Mouse (Mus musculus) NIH3T3 (cell line): Measurements from ENCODE around the gene 1110065P20Rik.

Source experiments
- DNase-seq: peaks from one replicate; pipeline ENCODE4 v3.0.0-alpha.2; 2012; ENCODE audit warnings: low read depth

The 1110065P20Rik gene

GRCm38 (mm10) chr4:124840998-124841397 is 10.0 kb downstream of the 1110065P20Rik start:
- peak; percentile 38 for DNase-seq

- DNase-seq: no peak
Measured at GRCm38 (mm10) chr4:124838035-124838700, 12.8 kb downstream of the 1110065P20Rik start.

GRCm38 (mm10) chr4:124832796-124833195 is 18.2 kb downstream of the 1110065P20Rik start:
- no peak for DNase-seq

GRCm38 (mm10) chr4:124829671-124830070 is 21.3 kb downstream of the 1110065P20Rik start:
- peak; percentile 65 for DNase-seq

GRCm38 (mm10) chr4:124825371-124825965 is 25.5 kb downstream of the 1110065P20Rik start:
- no peak for DNase-seq

GRCm38 (mm10) chr4:124824967-124825366 is 26.0 kb downstream of the 1110065P20Rik start:
- DNase-seq: no peak

GRCm38 (mm10) chr4:124818832-124819231 is 32.2 kb downstream of the 1110065P20Rik start:
- DNase-seq: no peak

GRCm38 (mm10) chr4:124817803-124818202 is 33.2 kb downstream of the 1110065P20Rik start:
- DNase-seq: peak; percentile 90

GRCm38 (mm10) chr4:124815901-124816300 is 35.1 kb downstream of the 1110065P20Rik start:
- DNase-seq: no peak

GRCm38 (mm10) chr4:124811347-124811975 is 39.5 kb downstream of the 1110065P20Rik start:
- DNase-seq: no peak

GRCm38 (mm10) chr4:124810056-124810455 is 40.9 kb downstream of the 1110065P20Rik start:
- no peak for DNase-seq

GRCm38 (mm10) chr4:124809136-124809883 is 41.7 kb downstream of the 1110065P20Rik start:
- no peak for DNase-seq

GRCm38 (mm10) chr4:124808511-124808910 is 42.5 kb downstream of the 1110065P20Rik start:
- no peak for DNase-seq

GRCm38 (mm10) chr4:124803406-124803805 is 47.6 kb downstream of the 1110065P20Rik start:
- no peak for DNase-seq

- peak; percentile 98 for DNase-seq
Measured at GRCm38 (mm10) chr4:124802309-124803260, 48.4 kb downstream of the 1110065P20Rik start.

- peak; percentile 97 for DNase-seq
Measured at GRCm38 (mm10) chr4:124801552-124802308, 49.3 kb downstream of the 1110065P20Rik start, which contains the start of gene Mtf1. Mtf1 (plus strand) TSS chr4:124802104.
